Mouse (Mus musculus): Measurements from ENCODE around the gene Lct.
"Not testable (repeated sequence)": the region's sequence is repeated elsewhere in the genome, so short reads cannot be mapped to it uniquely, and the experiment has no call there.

Gene Lct

DNA sequence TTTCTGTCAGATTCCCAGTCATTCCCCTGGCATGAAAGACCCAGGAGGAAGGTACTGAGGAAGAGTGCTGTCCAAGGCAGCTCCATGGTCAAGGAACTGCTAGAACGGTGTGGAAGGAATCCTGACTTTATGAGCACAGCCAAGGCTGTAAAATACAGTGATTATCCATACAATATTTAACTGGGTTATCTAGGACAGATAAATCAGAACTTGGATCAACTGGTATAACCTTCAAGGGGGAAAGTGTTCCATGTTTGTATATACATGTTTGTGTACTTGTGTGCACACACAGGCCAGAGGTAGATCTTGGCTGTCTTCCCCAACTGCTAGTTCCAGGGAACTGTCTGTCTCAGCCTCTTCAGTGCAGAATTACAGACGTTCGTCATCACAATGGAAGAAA lies at the start of gene Lct:
Gene Lct, minus strand, starts transcription at position 101 of the 400 bp plus-strand sequence.
- no peak for DNase-seq

GRCm38 (mm10) chr1:128376841-128377240 lies 48.7 kb upstream of the Lct start:
- DNase-seq, result no peak

GRCm38 (mm10) chr1:128372143-128372860 lies 44.2 kb upstream of the Lct start:
- no peak for DNase-seq

DNA sequence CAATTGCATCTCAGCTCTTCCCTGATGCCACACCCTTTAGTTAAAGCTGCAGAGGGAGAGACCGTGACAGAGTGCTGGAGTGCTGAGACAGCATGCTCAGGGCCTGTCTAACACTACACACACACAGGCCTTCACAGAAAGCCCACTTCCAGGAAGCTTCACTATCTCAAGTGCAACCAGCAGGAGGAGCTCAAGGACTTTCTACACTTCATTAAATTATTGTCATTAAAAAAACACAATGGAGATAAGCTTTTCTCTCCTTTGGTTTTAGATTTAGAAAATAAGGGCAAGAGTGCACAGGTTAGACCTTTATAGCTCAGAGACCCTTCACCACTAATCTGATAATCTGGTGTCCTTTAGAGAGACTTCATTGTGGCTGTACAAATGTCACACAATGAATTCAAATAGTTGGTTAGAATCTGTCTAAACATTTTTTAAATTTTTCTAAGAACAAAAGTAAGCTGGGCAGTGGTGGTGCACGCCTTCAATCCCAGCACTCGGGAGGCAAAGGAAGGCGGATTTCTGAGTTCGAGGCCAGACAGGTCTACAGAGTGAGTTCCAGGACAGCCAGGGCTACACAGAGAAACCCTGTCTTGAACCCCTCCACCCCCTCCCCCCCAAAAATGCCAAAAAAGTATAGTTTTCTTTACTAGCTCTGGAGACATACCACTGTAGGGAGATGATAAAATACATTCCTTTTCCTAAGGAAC lies 40.8 kb upstream of the Lct start:
- peak; percentile 60 for DNase-seq

DNA sequence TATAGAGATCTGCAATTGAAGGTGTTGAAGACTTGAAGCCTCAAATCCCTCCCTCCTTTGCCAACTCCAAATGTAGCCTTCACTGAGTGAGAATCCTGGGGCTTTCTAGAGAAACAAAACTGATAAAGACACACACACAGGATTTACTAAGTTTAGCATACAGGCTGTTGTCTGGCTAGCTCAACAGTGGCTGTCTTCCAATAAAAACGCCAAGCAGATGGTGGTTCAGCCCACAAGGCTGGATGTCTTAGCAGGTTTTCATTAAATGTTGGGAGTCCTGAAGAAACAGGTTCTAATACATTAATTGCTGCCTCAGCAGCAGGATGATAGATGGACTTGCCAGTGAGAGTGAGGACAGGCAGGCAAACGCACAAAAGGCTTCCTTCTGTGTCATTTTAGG lies 32.5 kb upstream of the Lct start:
- no peak for DNase-seq

DNA sequence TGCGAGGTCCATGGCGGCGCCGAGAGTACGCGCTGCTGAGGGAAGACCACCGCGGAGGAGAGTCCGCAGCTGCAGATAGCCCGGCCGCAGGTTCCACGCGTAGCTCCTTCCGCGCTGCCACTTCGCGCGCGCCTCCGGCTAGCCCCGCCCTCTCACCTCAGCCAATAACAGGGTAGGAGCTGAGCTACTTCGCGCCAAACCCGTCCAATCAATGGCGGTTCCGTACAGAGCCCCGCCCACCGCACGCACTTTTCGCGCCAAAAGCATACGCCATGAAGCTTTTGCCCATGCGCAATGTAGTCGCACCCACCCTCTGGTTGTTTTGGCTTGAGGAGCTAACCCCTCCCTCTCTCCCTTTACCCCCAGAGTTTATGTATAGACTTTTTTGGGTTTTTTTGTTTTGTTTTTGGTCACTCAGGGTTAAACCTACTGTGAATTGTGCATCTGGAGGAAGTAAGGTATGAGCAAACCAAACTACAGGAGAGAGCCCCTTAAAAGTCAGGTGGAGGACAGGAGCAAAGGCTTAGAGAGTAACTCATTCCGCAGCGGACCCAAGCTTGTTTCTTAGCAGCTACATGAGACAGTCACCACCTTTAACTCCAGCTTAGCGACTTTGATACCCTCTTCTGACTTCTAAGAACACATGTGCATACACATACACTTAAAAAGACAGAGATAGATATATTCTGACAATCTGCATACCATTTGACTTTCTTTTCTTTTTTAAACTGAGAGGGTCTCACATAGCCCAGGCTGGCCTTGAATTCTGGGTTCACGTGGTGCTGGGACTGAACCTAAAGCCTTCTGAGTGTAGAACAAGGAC lies 31.6 kb upstream of the Lct start, which contains the start of gene Mcm6:
Gene Mcm6, minus strand, starts transcription at position 111 of the 823 bp plus-strand sequence.
- peak; percentile 96 for DNase-seq

GRCm38 (mm10) chr1:128358916-128359553 lies 30.9 kb upstream of the Lct start:
- peak; percentile 51 for DNase-seq

GRCm38 (mm10) chr1:128358276-128358675 lies 30.2 kb upstream of the Lct start:
- no peak for DNase-seq

DNA sequence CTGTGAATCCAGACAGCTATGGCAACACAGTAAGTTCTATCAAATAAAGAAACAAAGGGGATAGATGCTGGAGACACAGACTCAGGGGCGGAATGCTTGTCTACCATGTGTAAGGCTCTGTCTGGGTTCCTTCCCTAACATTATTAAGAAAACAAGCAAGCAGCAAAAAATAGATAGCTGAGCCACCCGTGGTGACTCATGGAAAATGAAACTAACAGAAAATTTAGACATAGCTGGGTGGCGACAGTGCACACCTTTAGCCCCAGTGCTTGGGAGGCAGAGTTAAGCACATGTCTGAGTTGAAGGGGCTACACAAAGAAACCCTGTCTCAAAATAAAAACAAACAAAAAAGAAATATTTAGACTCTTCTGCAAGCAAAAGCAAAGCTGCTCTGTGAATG lies 29.3 kb upstream of the Lct start:
- DNase-seq, result peak; percentile 8

- DNase-seq, result no peak
Observed at GRCm38 (mm10) chr1:128353092-128353491, 25.0 kb upstream of the Lct start.

- no peak for DNase-seq
Observed at GRCm38 (mm10) chr1:128344232-128344631, 16.1 kb upstream of the Lct start.

- no peak for DNase-seq
Observed at GRCm38 (mm10) chr1:128337708-128338320, 9.7 kb upstream of the Lct start.

DNA sequence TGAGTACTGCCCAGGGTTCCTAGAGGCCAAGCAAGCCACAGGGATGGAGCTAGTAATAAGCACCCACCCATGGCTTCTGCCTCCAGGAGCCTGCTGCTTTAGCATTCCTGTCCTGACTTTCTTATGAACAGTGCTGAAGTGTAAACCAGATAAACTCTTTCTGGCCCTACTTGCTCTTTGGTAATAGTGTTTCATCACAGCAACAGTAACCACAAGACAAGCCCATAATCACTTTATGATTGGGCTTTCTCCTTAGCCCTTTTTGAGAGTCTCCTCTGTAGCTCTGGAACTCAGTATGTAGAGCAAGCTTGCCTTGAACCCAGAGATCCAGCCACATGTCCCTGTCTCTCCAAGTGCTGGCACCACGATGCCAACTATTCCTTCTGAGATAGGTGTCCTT lies 2.2 kb upstream of the Lct start:
- DNase-seq, result no peak

- no peak for DNase-seq
Observed at GRCm38 (mm10) chr1:128327165-128327564, 953 bp downstream of the Lct start.

- no peak for DNase-seq
Observed at GRCm38 (mm10) chr1:128324776-128325175, 3.3 kb downstream of the Lct start.

DNA sequence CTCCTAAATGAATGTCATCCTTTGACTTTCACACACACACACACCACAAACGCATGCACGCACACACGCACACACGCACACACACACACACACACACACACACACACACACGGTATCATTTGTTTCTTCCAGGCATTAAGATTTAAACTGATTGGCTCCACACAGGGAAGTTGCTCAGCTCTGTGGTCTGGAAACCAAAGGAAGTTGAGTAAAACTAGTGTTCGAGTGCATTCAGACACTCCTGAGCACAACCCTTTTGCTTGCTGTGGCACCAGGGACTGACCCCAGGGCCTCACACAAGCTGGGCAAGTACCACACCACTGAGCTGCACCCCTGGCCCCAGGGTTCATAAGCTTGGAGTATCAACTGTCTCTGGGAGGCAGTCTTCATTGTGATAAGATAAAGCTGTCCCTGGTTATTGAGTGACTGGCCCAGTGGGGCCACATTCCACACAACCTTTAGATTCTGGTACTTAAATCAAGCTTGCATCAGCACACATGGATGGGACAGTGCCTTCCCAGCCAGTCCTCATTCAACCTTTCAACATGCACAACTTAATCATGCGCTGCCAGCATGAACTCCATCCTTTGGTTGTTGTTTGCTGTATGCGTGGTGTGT lies 5.0 kb downstream of the Lct start:
- DNase-seq, result no peak

GRCm38 (mm10) chr1:128319266-128319665 lies 8.9 kb downstream of the Lct start:
- DNase-seq, result not testable (repeated sequence)

- no peak for DNase-seq
Observed at GRCm38 (mm10) chr1:128314665-128315064, 13.5 kb downstream of the Lct start.

- no peak for DNase-seq
Observed at GRCm38 (mm10) chr1:128309043-128309442, 19.1 kb downstream of the Lct start.

GRCm38 (mm10) chr1:128303900-128304299 lies 24.2 kb downstream of the Lct start:
- DNase-seq, result peak; percentile 83

- no peak for DNase-seq
Observed at GRCm38 (mm10) chr1:128295717-128296528, 32.2 kb downstream of the Lct start.
